Mouse (Mus musculus) spleen, postnatal 36 days (tissue): ENCODE results near the gene Qk.

ENCODE experiments used
- DNase-seq, 2 experiments: peaks; one replicate each; pipeline ENCODE4 v3.0.0; 2022; ENCODE audit warnings: low spot score in 2 of 2, mixed read lengths in 1 of 2

Qk gene

DNA sequence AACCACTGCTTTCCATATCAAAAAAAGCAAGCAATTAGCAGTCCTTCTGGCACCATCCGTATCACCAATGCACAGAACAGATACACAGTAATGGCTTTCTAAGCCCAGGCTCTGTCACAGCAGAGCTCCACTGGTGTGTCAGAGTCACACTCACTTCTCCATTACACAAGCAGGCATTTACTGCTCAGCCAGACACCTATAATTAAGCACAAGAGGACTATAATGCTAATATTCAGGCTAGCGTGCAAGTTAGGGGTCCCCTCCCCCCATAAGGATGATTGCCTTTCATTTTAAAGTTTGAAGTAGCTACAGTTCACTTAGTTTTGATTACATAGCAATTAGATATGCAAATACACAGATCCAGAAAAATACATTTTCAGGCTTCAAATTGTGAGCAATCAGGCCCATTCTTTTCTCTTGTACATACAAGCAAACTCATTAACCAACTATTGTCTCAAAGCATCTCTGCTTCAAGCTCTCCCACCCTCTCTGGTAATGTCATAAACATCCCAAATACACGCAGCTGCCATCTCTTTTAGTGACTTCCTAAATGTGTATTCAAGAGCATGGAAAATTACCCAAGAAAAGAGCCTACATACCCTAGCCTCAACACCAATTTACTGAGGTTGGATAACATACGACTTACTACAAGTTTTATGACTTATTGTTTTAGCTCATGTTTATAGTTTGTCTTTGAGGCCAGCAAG is 68.2 kb downstream of the Qk start:
- DNase-seq, result no peak

DNA sequence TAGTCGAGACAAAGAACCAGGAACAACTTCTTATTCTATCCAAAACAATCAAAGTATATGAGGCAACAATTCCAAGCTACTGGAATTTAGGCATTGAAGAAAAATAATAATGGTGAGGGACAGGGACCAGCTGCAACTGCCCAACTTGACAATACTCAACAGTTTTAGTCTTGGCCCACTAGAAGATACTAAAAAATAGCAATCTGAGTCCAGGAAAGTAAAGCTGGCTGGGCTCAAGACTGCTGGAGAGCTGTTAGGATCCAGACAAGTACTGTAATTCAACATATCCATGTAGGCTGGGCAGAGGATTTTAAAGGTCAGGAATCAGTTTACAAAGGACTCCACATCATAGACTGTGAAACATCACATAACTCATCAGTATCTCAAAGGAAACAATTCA is 79.6 kb downstream of the Qk start:
- DNase-seq, result no peak

DNA sequence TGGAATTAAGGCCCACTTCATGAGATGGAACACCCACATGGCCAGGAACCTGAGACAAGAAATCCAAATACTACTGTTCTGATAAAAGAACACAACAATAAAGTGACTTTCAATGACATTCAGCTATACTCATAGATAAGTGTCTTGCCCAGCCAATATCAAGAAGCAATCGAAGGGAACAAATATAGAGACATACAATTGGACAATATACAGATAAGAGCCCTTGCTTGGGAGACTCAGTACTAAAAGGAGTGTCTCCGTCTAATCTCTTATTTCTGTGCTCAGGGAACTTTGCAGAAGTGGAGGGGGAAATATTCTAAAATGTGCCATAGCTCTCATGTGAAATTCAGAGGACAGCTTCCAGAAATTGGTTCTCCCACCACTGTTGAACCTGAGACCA is 83.1 kb downstream of the Qk start:
- DNase-seq, result no peak

DNA sequence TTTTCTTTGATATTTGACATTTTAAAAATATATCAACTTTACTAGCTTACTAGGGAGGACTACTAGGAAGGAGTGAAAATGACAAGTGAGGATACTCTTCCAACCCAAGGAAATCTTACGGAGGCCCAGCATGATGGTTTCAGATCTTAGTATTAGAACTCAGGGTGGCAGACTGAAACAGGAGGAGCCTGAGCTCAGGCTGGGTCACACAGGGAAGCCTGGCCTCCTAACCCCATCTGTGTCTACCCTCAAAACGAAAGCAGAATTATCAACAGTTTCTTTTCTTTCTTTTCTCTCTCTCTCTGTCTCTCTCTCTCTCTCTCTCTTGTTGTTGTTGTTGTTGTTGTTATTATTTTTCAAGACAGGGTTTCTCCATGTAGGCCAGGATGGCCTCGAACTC is 87.2 kb downstream of the Qk start:
- peak in 1 of 2 experiments; percentile 4 for DNase-seq

DNA sequence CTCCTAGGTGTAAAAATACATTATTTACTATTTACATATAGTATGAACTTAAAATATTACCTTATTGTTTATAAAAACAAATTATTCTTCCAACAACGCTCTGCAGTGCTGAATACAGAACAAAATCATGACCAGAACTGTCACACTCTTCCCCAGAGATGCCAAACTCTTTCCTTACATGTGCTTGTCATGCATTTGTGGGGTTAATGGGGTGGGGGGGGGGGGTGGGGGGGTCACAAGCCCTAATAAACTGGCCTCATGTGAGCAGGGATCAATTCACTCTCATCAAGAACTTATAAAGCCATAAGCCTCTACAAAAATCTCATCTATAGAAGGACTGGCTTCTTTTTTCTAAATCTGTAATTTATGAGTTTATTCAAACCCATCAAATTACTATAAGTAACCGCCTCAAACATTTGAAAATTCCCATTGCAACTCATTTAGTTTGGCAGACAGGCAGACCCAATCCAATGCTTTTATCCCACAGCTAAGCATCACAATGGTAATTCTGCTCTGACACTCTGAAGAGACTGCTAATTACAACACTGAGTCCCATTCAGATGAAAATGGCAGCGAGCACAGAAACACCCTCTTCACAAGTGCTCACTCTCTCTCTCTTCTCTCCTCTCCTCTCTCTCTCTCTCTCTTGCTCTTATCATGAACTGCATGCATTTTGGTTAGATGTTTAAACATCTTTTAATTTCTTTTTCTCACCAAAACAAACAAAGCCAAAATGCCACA is 91.7 kb downstream of the Qk start:
- no peak for DNase-seq

DNA sequence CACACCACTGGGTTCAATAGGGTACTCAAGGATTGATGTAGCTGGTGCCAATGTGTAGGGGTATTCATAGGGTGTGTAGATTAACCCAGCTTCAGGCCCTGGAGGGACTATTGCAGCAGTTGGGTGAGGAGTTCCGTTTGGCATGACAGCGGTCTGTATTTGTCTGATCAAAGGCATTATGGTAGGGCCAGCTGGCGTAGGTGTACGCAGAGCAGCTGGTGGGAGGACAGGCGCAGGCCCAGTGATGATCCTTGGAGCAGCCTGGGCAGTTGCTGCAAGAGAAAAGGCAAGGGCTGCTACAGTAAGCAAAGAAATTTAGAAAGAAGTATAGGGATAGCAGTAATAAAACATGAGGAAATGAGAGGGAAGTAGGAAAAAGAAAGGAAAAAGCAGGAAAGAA is 103.5 kb downstream of the Qk start:
- no peak for DNase-seq

DNA sequence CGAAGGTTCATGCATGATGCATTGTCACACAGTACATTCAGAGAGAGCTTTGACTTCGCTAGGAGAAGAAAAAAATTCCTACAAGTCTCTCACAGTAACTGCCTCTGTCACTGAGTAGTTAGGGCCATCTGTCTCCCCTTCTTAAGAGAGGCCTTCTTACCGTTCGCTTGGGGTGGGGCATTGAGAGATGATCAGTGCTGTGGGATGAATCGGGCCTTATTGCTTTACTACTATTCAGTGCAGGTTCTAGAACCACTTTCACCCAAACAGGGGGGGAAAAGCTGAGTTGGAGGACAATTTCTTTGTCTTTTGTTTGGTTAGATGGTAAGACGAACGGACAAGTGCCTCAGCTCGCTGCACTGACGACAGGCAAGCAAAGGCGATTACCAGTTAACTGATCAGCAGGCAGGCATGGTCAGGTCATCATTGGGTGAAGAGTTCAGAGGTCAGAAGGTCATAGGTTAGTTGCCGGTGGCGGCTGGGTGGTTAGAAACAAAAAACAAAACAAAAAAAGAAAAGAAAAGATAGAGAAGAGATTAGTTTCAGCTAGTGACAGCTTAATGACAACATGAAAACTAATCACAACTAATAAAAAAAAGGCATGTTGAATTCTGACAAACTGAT is 110.4 kb downstream of the Qk start:
- no peak for DNase-seq

DNA sequence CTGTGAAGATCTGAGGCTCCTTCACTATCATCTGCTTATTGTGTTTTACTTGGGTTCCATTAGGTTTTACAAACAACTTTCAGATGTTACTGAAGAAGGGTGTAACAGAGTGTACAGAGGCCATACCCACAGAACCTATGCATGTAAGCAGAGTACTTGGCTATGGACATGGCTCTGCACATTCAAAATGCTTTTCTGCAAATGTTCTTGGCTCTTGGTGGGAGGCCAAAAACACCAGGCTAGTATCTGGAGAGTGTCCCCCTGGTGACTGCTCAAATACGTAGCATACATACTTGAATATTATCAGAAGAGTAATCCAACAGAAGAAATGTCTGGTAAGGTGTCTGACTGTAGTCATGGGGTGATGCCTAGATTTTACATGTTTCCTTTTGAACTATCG is 121.0 kb downstream of the Qk start:
- DNase-seq, result no peak

DNA sequence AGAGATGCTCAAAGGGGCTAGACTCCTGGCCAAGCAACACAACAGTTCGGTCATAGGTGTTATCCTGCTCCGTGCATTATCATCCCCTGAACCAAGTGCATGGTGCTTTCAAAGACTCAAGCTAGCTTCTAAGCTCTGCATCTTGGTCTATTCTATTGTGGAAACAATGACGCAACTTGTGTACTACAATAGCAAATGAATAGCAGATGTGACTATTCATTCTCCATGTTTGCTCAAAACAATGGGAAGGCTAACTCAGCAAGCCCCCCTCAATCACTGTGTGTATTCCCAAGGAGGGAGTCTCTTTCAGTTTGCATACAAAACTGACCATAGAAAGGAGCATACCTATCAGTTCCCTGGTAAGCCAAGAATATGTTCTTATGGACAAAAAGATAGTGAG is 121.4 kb downstream of the Qk start:
- DNase-seq, result no peak

DNA sequence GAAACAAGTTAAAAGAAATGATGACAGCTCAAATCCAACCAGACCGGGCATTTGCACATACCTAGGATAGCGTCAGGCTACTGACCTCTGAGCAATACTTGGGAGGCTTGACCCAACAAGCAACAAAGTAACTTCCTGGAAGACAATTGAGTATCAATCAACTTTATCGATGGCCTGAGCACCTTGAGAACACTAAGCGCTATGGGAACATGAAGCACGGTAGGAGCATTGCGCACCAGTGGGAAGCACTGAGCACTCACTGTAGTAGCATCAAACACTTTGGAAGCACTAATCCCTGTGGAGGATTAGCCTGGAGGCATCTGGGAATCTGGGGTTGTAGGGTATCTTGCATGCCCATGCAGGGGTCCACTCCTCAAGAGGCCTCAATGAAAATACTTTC is 124.0 kb downstream of the Qk start:
- DNase-seq, result no peak

DNA sequence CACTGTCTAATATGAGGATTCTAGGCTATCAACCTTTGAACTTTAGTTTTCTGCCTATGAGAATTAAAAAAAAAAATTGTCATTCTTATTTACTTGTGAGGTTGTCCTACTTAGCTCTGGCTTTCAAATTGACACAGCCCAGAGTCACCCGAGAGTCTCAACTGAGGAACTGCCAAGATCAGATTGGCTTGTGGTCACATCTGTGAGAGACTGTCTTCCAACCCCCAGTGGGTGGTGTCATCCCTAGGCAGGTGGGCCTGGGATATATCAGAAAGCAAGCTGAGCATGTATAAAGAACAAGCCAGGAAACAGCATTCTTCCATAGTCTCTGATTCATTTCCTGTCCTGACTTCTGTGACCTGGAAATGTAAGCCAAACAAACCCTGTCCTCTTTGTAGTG is 128.8 kb downstream of the Qk start:
- DNase-seq, result no peak

DNA sequence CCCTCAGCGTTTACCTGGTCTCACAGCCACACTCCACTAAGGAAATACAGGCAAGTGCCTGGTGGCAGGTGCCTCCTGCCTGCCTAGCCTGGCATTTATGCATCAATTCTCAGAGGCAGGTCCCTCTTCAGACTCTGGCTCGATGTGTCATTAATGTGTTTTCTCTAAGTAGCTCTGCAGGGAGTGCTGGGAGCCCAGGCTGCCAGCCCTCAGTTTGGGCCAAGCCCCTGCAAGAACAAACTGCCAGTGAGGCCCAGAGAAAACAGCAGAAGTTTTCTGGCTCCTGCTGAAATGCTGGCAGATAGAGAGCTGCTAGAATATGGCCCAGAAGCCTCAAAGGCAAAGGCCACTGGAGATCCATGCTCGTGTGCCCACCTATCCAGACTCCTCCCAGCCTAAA is 131.2 kb downstream of the Qk start:
- no peak for DNase-seq

DNA sequence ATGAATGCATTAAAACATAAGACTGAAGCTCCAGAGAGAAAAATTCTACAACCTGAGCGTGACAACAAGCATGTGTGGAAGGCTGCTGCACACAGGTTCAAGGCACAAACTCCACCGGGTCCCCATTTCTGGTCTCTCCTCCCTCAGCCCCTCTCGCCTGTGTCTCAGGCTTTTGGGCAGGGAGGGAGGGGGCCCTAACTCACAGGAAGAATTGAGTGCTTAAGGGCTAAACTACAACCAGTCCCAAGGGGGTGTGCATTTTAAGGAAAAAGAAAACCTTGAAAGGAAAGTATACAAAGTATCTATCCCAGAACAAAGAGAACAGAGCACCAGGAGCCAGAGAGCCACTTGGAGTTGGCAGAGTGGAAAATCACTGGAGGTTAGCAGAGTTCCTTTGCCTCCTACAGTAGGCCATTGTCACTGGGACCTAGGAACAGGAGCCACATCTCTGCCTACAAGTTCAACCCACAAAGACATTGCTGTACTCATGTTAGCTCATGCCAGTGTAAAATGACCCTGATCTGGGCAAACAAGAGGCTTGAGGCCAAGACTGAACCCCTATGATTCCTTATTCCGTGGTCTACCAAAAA is 132.1 kb downstream of the Qk start:
- DNase-seq, result no peak

DNA sequence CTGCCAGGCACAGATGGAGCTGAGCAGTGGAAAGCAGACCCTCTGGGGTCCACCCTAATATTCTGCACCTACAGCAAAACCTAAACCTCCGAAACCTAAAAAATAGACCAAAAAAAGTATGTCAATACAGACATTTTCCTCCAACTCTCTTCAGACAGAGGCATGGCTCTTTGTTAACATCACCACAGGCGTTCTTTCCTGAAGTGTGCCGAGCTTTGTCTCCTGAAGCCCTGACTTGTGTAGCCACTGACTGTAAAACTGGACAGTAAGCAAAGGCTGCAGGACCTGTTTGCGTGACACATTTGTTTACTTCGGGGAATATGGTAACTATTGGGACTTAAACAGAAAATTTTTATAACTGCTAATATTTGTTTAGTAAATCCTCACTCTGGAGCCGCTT is 137.9 kb downstream of the Qk start:
- no peak for DNase-seq

DNA sequence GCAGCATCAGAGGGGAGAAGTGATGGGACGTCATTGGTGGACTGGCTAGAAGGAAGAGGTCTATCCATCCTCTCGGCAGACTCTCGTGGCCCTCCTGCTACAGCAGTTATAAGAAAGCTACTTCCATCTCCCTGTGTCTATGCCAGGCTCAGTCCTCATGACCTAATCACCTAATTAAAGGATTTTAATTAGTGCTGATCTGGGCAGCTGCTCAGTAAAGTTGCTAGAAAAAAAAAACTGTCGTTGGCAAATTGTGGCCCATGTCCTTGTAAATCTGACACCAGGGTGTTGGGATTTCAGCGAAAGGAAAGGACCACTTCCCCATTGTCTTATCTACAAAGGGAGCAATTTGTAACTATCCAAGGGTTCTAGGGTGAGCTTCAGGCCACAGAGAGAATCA is 142.6 kb downstream of the Qk start:
- DNase-seq, result no peak

DNA sequence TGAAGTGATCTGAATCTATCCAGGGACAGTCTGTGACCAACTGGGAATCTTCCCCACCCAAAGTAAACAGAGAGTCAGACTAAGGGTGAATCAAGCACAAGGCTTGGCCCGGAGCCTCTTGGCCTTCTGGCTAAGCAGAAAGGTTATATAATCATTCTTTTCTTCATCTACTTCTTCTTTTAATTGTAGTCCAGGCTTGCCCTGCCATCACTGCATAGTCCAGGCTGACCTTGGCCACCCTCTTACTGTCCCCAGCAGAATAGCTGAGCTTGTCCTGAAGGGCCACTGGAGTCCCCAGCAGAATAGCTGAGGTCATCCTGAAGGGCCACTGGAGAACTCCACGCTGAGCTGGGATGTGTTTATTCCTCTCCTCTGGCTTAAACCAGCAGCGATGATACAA is 158.4 kb downstream of the Qk start:
- no peak for DNase-seq

DNA sequence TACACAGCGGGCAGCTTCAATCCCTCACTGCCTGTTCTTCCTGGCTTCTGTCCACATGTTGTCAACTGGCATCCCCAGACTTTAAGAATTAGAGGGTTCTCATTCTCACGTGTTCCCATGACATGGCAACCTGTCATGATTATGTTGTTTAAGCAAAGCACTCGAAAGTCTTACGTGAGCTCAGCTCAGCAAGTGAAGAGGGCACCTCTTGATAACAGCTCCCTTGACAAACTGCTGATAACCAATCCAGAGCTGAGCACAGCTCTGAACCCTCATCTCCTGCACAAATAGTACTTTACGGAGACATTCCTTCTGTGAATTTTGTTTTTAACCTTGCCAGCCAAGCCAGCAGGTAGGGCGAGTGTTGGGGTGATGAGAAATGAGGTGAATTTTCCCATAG is 159.2 kb downstream of the Qk start:
- no peak for DNase-seq

DNA sequence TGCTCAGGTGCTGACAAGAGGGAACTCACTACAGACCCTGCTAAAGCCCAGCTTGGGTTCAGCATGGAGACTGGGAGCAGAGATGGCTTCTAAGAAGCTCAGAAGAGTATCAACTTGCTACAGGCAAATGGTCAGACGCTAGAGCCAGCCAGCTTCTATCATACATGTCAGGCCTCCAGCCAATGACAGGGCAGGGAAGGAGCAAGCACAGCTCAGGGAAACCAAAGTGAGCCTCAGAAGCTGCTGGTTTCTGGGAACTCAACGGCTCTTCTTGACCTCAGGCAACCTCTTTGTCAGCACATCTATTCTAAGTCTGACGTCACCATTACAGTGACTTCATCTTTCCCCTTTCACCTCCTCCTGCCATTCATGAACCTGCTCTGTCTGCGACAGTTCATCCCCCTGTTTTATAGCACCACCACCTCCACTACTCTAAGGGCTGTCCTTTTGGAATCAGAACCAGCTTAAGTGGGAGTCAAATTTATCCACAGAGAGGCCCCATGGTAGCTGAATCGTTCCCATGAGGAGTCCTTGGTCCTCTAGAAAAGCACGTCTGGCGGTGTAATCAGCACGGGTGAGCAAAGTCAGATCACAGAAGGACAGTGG is 166.7 kb downstream of the Qk start:
- DNase-seq, result no peak
